Mouse (Mus musculus) ZHBTc4 (cell line): ENCODE data around the gene Coro2b.

ENCODE experiments used
- DNase-seq: peaks from one replicate; pipeline ENCODE4 v3.0.0-alpha.2; 2011; ENCODE audit warnings: low read depth, low spot score

Gene Coro2b

DNA sequence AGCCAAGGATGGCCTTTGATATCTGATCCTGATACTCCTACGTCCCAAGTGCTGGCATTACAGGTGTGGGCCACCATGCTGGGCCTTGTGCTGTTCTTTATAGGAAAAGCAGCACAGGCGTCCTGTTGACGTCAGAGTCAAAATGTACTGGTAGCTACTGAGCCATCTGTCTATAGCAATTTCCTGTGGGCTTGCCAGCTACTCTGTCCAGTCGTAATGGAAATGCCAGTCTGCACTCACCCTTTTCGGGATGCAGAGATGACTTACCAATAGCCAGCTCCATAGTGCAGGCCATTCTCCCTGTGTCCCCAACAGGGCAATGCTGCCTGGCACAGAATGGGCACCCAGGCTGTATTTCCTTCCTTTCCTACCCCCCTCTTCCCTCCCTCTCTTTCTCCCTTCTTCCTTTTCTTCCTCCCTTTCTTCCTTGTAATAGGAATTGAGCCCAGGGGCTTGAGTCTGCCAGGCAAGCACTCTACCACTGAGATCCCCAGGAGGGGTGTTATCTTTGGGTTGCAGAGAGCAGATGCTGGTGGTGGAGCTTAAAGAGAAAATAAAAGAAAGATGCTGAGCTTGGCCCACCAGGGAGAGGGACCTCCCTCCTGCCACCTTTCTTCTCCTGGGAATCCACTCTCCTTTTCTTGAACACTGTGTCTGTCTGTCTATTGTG, 98.6 kb downstream of the Coro2b start:
- DNase-seq = no peak

DNA sequence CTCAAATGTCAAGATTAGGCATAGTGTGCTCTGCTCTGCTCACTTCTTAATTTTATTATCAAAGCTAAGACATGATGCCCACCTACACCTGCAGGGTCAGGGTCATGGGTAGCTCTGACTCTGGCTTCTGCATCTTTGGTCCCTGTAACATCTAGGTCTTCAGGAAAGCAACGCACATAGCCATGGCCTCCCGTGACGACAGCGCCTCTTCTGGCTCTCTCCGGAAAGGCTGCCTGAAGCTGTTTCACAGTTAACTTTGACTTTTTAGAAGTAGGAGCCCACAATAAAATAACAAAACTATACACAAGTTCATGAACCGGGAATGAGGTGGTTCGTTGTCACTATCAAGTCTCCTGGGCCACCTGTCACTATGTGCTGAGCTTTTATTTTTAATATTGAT, 99.4 kb downstream of the Coro2b start:
- DNase-seq = no peak

DNA sequence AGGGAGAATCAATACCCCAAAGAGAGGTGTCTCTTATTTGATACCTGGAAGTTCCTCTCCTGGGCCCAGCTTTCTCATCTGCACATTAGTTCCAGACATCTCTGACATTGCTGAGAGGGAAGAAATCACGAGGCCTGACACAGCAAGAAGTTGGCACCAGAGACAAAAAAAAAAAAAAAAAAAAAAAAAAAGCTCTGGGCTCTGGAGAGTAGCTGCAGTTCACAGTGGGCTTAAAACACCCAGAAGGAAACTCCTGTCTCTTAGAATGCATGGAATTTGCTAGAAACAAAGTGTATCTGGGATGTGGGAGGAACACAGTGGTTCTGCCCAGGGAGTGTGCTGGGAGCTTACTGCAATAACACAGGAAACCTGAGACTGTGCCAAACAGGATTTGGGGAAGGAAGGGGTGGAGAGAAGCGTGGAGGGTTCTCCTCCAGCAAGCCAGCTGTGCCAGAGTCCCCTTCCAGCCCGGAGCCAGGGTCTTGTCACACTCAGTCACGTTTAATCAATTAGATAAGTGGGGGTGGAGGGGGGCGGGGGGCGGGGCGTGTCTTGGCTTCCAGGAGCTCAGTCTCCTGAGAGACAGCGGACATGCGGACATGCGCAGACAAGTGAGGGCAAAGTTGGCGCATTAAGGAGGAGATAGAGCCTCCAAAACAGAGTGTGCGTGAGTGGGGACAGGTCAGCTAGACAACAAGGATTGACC, 101.1 kb downstream of the Coro2b start:
- DNase-seq = peak; percentile 44

DNA sequence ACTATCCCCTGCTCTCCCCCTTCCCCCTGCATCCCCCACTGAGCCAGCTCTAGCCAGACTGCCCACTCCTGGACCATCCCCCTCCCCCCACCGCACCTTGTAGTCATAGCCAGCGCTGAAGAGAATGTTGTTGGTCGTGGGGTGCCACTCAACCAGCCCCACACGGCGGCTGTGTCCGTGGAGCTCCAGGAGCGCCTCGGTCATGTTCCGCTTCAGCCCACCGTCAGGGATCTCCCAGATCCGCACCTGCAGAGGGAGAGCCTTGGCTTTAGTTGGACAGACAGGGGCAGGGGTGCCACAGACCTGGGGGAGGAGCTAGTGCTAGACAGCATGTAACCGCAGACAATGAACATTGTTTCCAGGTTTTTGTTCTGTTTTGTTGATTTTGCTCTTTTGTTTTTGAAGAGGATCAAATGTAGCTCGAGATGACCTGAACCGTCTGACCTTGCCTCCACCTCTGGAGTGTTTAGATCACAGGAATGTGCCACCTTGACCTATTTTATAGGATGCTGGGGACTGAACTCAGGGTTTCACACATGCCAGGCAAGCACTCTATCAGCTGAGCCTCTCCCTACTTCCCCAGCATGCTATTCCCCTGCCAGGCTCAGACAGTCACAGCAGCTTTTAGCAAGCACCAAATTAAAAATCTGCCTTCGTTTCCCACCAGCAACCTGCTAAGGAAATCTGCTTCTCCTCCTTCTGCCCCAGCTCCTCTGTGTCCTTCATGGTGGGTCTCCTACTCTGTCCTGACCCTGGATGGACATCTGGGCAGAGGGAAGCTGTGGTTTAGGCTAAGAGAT, 104.4 kb downstream of the Coro2b start:
- peak; percentile 68 for DNase-seq

DNA sequence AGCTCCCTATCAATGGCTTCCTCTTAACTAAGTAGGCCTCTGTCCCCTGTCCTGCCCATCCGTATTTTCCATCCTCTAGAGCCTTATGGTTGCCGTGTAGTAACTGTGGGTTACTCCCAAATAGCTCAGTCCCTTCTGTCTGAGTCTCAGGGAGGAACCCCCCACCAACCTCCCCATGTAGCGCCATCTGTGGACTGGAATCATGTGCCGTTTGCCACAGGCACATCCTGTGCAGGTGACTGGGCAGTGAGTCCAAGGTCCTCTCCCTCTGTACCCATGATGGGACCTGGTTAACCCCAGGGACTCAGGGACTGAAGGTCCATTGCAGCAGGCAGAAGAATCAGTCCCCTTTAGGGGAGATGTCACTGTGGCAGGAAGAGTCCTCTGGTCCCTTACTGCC, 106.1 kb downstream of the Coro2b start:
- no peak for DNase-seq

DNA sequence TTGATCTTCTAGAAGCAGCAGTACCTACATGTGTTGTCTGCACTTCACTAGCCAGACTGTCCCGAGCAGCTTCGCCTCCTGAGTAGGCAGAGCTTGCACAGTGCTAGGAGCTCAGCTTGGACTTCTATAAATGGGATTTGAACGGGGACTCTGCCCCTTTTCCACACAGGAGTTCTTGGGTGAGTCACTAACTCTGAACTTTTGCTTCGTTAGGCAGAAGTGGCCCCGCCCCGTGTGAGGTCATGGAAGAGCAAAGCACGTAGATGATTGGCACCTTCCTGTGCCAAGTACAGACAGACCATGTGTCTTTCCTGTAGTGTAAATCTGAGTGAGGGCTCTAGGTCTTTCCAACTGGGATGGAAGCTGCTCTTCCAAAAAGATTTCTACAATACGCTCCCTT, 109.8 kb downstream of the Coro2b start:
- DNase-seq = peak; percentile 48

DNA sequence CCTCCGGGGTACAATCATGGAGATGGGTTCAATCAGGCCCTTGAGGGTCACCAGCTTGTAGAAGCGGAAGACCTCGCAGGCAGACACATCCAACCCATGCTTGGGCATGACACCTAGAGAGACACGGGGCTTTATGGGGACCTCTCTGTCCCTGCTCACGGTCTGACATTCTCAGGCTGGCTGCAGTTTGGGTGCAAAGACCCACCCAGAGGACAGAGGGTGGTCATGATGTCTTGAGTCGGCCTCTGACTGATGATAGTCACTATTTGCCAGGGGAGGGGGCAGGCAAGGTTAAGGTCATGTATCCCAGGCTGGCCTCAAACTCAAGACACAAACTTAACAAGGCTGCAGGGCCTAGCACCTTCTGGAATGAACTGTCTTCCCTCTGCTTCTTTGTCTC, 110.3 kb downstream of the Coro2b start:
- no peak for DNase-seq

DNA sequence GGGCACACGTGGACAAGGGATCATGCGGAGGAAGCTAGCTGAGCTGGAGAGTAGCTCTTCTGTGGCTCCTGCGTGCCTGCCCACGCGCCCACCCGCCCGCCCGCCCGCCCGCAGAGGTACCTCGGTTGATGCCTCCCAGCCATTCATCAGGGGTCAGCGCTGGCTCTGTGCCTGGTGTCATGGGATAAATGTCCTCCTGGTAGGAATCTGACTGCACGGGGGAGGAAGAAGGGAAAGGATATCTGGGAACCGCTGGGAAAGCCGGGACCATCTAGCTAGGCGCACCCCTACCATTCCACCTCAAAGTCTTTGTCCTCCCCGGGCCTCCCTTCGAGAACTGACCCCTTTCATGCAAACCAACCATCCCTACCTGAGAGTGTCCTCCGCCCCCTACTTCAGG, 110.8 kb downstream of the Coro2b start:
- DNase-seq = no peak

DNA sequence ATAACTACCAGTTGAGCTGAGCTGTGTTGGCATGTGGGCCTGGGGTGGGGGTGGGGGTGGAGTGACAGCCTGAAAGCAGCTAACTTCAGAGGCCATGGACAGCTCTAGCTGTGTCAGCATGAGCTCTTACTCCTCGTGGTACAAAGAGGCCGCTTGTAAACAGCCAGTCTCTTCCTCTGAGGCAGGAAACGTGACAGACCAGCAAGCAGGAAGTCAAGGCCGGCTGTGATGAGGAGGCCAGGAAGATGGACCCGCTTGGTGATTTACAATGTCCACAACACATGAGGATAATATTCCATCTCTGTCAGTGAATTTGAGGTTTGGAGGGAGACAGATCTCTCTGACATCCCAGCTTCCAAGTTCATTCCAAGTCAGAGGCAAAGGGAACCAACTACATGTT, 111.6 kb downstream of the Coro2b start:
- no peak for DNase-seq

DNA sequence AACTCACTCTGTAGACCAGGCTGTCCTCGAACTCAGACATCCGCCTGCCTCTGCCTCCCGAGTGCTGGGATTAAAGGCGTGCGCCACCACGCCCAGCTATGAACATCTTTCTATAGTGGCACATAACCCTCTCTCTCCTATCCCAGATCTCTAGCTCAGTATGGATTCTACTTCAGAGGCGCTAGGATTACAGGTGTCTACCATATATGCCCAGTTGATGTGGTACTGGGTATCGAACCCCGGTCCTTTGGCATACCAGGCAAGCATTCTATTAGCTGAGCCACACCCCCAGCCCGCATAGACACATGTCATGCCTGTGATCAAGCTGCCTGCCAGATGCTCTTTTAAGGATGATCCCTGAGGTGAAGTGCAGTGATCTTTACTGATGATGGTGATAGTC, 113.0 kb downstream of the Coro2b start:
- no peak for DNase-seq

DNA sequence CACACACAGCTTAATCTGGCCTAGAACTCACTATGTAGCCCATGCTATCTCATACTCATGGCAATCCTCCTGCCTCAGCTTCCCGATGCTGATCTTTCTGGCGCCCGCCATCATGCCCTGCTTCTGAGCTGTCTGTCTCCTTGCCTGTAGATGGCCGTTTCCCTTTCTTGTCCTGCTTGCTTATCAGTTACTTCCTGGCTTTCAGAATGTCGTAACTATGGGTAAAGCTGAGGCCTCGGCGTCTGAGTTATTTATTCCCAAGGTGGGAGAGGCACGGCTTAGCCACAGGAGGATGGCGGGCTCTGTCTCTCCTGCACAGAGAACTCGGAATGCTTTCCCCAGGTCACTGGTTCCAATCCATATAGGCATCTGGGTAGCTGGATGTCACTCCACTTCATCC, 113.9 kb downstream of the Coro2b start:
- no peak for DNase-seq

DNA sequence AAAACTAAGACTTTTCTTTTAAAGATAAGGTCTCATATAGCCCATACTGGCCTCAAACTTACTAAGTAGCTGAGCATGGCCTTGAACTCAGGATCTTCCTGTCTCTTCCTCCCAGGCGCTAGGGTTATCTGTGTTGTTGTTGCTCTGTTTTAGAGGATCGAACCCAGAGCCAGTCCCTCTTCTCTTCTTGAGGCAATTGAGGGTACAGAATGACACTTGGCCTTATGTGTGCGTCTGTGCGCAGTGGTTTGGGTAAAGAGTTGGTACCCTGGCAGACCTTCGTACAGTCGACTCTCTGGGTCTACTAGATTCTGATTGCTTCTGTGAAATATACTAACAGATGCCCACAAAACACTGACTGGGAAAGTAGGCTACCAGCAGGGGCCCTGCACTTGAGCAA, 114.9 kb downstream of the Coro2b start:
- DNase-seq = no peak

DNA sequence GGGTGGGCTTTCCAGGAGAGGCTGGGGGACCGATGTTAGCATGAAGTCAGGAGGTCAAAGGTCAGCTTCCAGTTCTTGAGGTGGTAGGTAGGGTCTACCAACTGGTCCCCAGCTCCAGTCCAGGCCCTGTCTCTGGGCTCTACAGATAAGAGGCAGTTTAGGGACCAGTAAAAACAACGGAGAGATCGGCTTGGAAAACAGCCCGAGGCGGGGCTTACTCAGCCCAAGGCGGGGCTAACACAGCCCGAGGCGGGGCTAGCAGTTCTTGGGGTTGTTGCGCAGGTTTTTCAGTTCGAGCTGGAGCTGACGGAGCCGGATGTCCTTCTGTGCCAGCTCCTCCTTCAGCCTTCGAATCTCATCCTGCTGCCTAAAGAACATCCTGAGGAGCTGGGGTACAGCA, 115.8 kb downstream of the Coro2b start:
- DNase-seq = peak; percentile 92

DNA sequence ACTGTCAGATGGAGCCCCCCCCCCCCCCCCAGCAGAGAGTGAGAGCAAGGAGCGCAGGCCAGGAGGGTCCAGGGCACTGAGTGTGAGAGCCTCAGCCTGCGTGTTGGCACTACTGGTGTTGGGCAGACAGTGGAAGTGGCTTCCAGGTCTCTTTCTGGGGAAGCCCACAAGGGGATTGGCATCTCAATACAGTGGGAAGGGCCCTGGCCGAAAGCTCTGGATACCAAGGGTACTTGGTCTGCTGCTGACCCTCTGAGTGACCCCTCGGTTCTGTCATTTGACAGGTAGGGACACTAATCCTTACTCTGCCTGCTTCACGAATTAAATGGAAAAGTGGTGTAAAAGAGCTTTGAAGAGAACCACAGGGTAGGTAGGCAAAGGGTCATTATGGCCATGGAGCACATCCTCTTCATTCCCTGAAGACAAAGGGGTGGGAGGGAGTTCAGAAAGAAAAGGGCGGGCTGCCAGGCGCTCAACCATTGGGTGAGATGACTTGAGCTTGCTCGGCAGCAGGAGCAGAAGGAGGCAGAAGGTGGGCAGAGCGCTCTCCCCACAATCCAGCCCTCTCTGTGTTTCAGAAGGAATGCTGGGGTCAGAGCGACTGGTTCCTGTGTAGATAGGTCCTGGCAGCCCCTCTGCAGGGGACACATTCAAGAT, 116.5 kb downstream of the Coro2b start:
- DNase-seq = peak; percentile 59

DNA sequence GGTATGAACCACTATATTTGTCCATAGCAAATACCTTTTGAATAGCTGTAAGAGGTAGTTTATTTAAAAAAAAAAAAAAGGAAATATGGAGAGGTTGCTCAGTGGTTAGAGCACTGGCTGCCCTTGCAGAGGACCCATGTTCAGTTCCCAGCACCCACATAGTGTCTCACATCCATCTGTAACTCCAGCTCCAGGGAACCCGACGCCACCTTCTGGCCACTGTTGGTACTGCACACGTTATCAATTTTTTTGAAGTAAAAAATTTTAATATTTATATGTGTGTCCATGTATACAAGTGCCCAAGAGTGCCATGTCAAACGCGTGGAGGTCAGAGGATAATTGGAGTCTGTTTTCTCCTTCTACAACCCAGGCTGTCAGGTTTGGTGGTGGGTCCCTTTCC, 118.1 kb downstream of the Coro2b start:
- DNase-seq = no peak

DNA sequence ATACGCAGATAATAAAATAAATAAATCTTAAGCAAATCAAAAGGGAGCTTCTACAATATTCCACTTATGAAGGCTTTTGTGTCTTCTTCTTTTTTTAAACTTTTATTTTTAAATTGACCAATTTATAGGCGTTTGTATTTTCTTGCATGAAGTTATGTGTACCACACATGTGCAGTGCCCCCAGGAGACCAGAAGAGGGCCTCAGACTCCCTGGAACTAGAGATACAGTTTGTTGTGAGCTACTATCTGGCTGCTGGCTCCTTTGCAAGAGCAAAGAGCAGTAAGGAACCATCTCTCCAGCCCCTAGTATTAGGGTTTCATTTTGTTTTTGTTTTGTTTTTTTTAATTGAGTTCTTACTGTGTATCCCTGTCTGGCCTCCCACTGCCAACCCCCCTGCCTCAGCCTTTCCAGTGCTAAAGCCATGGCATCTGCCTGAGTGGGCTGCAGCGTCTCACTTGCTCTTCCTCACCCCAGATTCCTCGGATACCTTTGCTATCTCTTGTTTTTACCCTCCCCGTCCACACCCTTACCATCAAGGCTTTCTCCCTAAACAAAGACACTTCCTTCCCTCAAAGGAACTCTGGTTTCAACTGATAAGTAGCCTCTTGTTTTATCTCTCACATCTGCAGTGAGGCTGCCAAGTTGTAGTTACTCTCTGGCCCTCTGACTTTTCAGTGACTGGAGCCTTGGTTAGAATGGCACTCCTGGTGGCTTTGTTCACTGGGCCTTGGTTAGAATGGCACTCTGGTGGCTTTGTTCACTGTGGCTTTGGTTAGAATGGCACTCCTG, 129.3 kb downstream of the Coro2b start:
- DNase-seq = peak; percentile 79

DNA sequence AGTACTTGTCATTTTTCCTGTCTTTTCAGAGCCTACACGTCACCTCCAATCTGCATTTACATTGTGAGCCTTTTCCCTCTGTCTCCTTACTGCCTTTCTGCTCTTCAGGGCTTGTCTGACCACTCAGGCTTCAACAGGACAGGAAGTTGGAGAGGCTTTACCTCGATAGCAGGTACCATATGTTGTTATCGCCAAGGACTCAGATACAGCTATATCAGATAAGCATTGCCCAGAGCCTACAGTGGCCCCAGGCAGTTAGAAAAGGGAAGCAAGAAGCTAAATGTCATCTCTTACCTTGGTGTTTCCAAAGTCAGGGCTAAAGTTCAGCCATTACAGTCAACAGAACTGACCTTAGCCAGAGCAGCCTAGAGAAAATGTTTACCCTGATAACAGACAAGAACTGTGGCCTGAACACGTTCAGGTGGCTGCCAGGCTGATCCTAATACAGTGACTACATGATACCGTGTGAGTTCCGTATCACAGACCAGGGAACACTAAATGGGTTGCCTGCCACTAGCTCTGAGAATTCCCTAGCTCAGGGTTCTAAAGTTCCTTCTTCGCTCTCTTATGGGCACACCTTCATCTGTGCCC, 130.3 kb downstream of the Coro2b start:
- DNase-seq = no peak

DNA sequence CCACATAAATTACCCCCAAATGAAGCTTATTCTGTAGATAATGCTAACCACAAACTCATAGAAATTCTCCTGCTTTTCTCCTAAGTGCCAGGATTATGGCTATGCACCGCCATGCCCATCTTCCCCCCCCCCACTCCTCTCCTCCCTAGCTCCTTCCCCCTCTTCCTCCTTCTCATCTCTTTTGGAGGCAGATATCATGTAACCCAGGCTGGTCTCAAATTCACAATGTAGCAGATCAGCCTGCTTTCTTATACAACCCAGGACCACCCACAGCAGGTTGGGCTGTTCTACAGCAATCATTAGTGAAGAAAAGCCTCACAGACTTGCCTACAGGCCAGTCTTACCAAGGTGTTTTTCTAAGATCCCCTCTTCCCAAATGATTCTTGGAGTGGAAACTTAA, 135.3 kb downstream of the Coro2b start:
- no peak for DNase-seq

DNA sequence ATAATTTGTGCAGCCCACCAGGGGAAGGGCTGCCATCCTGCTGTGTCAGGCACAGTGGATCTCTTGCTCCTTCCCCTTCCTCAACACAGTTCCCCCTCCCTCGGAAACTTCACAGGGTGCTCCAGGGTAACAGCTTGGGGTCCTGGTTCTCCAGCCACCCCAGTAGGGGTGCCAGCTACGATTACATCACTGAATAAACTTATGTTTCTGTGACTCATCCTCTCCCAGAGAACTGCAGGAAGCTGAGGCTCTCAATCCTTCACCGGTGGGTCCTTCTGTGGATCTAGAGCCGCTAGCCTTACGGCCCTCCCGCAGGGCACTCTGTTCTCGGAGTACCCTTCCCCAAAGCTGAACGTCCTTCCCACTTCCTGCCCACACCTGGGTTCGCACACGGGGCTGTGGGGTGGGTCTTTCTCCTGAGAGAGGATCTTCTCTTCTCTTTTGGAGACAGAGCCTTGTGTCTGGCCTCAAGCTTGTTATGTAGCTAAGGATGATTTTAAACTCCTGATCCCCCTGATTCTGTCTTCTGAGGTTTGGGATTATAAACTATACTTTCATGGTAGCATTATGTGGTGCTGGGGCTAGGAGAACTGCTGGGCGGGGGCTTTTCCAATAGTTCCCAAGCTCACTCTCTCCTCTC, 136.2 kb downstream of the Coro2b start:
- no peak for DNase-seq

DNA sequence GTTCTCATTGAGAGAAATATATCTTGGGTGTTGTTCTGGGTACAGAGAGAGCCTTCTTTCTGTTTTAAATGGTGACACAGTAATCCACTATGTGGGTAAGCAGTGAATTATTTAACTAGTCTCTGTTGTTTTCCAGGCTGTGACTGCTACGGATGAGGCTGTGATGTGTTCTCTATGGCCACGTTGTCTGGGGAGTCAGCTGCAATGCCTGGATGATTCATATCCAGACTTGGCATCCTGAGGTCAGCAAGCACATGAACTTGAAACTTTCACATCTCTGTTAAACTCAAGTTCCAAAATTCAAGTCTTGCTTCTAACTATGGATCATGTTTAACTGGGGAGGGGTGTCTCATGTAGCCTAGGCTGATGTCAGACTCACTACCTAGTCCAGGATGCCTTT, 142.7 kb downstream of the Coro2b start:
- DNase-seq = no peak

DNA sequence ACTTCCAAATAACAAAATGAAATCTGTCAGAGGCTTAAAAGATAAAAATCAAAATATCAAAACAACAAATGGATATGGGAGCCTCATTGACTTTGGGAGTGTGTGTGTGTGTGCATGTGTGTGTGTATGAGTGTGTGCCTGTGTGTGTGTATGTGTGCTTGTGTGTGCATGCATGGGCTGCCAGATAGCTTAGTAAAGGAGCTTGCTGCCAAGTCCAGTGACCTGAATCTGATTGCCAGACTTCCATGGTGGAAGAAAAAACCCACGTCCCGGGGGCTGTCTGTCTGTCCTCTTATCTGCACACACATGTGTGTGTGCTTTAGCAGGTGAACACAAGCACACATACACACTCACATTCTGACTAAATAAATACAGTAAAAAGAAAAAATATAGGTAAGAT, 143.3 kb downstream of the Coro2b start:
- no peak for DNase-seq
